Mouse (Mus musculus) stomach, embryonic 14.5 days (tissue): ENCODE measurements around the gene 4930544D05Rik. TPM values are rescaled to one million over a fixed set of nuclear protein-coding genes. Genes with fewer than 3 reads are reported as not detected.

Source experiments
- ATAC-seq: fragments of 200-750 bp; cut with Nextera tagmentation; 2 replicates; pipeline ENCODE4 v1.8.0; 2017; ENCODE audit warnings: low read depth, moderate TSS enrichment; ENCODE audit not compliant: insufficient number of reproducible peaks, insufficient read depth, low FRiP score
- H3K27ac ChIP-seq: fragments of 300-500 bp; sonication (generic); 2 replicates; pipeline ENCODE4 v1.5.1; 2014; ENCODE audit warnings: mild to moderate bottlenecking, low read length, moderate library complexity, mixed read lengths
- H3K27me3 ChIP-seq: fragments of 300-500 bp; sonication (generic); 2 replicates; pipeline ENCODE4 v1.6.1; 2014; ENCODE audit warnings: low read length, control low read depth, mixed read lengths; ENCODE audit not compliant: control insufficient read depth, insufficient read depth
- H3K36me3 ChIP-seq: fragments of 300-500 bp; sonication (generic); 2 replicates; pipeline ENCODE4 v1.6.1; 2014; ENCODE audit warnings: mild to moderate bottlenecking, control low read depth, low read length, moderate library complexity, mixed read lengths; ENCODE audit not compliant: control insufficient read depth, insufficient read depth
- H3K4me1 ChIP-seq: fragments of 300-500 bp; sonication (generic); 2 replicates; pipeline ENCODE4 v1.6.1; 2014; ENCODE audit warnings: low read length, control low read depth, mixed read lengths; ENCODE audit not compliant: control insufficient read depth, insufficient read depth
- H3K4me2 ChIP-seq: fragments of 300-500 bp; sonication (generic); replicated peaks from 2 replicates; pipeline ENCODE4 v1.6.1; 2014; ENCODE audit warnings: low read depth, low read length, control low read depth
- H3K4me3 ChIP-seq: fragments of 300-500 bp; sonication (generic); 2 replicates; pipeline ENCODE4 v1.5.1; 2014; ENCODE audit warnings: low read depth, low read length, control low read depth
- H3K9ac ChIP-seq: fragments of 300-500 bp; sonication (generic); replicated peaks from 2 replicates; pipeline ENCODE4 v1.6.1; 2014; ENCODE audit warnings: low read depth, mild to moderate bottlenecking, control low read depth, low read length, moderate library complexity, mixed read lengths
- H3K9me3 ChIP-seq: fragments of 300-500 bp; sonication (generic); 2 replicates; pipeline ENCODE4 v1.6.1; 2016; ENCODE audit warnings: low read depth, low read length, control low read depth; ENCODE audit not compliant: control insufficient read depth
- WGBS: fragments of 180-500 bp; shearing (Covaris S2); extraction: QIAGEN DNeasy Blood & Tissue Kit; methylation state at CpG from one replicate; pipeline ENCODE4 v1.1.7; 2014; 5-methylcytosine and 5-hydroxymethylcytosine counted together
- polyA plus RNA-seq: library from polyadenylated mRNA; unstranded; fragments of >200 nt; fragmentation: Nextera tagmentation; extraction: Ambion mirVana; gene quantifications from 2 replicates; pipeline ENCODE4 v1.2.1, GENCODE M21; 2014

The 4930544D05Rik gene
- polyA plus RNA-seq, 1 experiment from 2014 or later = not detected

DNA sequence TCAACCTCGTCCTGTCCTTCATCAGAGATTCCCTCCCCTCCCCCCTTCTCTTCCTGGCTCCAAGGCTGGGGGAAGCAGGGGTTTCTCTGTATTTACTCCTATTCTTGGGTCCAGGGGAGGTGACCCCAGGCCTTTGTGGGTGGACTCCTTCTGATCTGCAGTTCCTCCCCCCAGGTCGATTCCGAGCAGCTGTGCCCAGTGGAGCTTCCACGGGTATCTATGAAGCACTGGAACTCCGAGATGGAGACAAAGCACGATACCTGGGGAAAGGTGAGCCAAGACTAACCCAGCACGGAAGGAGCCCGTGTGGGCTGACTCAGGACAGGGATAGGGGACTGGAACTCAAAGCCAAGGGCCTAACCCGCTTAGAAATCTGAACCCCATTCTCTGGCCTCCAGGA is 42.3 kb downstream of the 4930544D05Rik start:
- ATAC-seq = no peak
- Histone ChIP-seq H3K4me3 (no peak overlapping the region), H3K4me1 (peaks cover 14% of the 10 kb centered on the region), H3K27me3 (no peaks in the 10 kb centered on the region), H3K4me2 (no peak overlapping the region), H3K9ac (no peak overlapping the region), H3K27ac (no peak overlapping the region), H3K9me3 (no peaks in the 10 kb centered on the region), H3K36me3 (peaks cover 11% of the 10 kb centered on the region)
- 48% methylated on average over 9 of the region's 9 CpGs for WGBS

DNA sequence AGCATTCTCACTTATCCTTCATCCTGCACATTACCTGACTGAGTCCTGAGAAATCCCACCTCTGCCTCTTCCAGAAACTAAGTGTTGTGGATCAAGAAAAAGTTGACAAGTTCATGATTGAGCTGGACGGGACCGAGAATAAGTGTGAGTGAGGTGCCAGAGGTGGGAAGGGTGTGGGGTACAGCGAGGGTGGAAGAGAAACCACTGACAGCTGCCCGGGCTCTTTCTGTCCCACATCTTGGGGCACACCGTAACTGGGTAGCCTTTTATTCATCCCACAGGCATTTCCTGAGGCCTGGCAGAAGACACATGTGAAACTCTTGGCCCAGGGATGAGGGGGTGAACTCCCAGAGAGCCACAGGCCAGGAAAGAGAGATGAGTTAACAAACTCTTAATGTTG is 42.9 kb downstream of the 4930544D05Rik start:
- H3K9ac ChIP-seq = no peak overlapping the region

DNA sequence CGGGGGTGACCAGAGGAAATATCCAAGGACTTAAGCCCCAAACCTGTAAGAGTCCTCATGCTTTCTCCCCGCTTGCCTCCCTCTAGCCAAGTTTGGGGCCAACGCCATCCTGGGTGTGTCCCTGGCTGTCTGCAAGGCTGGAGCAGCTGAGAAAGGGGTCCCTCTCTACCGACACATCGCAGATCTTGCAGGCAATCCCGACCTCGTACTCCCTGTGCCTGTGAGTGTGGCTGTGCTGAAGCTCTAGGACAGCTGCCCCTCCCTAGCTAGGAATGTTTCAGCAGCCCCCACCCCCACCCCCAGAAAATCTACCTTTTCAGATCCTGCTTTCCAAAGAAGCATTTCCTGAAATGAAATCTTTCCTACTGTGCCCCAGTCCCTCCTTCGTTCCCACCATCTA is 43.3 kb downstream of the 4930544D05Rik start:
- H3K36me3 ChIP-seq = peaks cover 19% of the 10 kb centered on the region
- H3K27me3 ChIP-seq = no peaks in the 10 kb centered on the region
- ATAC-seq = no peak
- H3K4me2 ChIP-seq = no peak overlapping the region
- peaks cover 14% of the 10 kb centered on the region for H3K4me1 ChIP-seq
- no peak overlapping the region for H3K9ac ChIP-seq
- no peak overlapping the region for H3K4me3 ChIP-seq
- H3K27ac ChIP-seq = no peak overlapping the region
- WGBS = 62% methylated on average over 8 of the region's 8 CpGs
- no peaks in the 10 kb centered on the region for H3K9me3 ChIP-seq

More for the DNA sequence above, 42.9 kb downstream of the 4930544D05Rik start:
- Histone ChIP-seq H3K27me3 (no peaks in the 10 kb centered on the region), H3K4me3 (no peak overlapping the region), H3K9me3 (no peaks in the 10 kb centered on the region), H3K36me3 (peaks cover 15% of the 10 kb centered on the region), H3K4me2 (no peak overlapping the region), H3K27ac (no peak overlapping the region), H3K4me1 (peaks cover 14% of the 10 kb centered on the region)
- 77% methylated on average over 5 of the region's 5 CpGs for WGBS
- ATAC-seq = no peak

DNA sequence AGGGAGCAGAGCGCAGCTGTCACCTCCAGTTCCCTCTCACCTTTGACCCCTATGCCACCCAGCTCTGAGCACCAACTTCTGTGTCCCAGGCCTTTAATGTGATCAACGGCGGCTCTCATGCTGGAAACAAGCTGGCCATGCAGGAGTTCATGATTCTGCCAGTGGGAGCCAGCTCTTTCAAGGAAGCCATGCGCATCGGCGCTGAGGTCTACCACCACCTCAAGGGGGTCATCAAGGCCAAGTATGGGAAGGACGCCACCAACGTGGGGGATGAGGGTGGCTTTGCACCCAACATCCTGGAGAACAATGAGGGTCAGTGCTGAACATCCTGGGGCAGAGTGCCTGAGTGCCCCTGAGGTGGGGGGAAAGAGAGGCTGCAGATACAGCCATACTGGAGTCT is 44.9 kb downstream of the 4930544D05Rik start:
- no peak overlapping the region for H3K4me3 ChIP-seq
- H3K36me3 ChIP-seq = peaks cover 35% of the 10 kb centered on the region
- 83% methylated on average over 8 of the region's 8 CpGs for WGBS
- no peak overlapping the region for H3K27ac ChIP-seq
- ATAC-seq = no peak
- H3K9ac ChIP-seq = no peak overlapping the region
- no peaks in the 10 kb centered on the region for H3K27me3 ChIP-seq
- no peaks in the 10 kb centered on the region for H3K9me3 ChIP-seq
- peaks cover 14% of the 10 kb centered on the region for H3K4me1 ChIP-seq
- no peak overlapping the region for H3K4me2 ChIP-seq

DNA sequence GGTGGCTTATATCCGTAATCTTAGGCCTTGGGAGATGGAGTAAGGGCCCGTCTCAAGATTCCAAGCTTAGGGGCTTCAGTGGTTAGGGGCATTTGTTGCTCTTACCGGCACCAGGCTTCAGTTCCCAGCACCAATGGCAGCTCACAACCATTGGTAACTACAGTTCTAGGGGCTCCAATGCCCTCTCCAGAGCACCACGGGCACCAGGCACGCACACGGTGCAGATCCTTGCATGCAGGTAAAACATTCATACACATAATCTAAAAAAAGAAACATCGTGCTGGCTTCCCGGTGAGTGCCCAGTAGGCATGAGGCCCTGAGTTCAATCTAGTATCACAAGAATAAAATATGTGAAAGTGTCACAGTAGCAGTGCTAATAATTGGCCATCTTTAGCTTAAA is 47.5 kb downstream of the 4930544D05Rik start:
- H3K9me3 ChIP-seq = no peaks in the 10 kb centered on the region
- 91% methylated on average over 8 of the region's 8 CpGs for WGBS
- no peak for ATAC-seq

DNA sequence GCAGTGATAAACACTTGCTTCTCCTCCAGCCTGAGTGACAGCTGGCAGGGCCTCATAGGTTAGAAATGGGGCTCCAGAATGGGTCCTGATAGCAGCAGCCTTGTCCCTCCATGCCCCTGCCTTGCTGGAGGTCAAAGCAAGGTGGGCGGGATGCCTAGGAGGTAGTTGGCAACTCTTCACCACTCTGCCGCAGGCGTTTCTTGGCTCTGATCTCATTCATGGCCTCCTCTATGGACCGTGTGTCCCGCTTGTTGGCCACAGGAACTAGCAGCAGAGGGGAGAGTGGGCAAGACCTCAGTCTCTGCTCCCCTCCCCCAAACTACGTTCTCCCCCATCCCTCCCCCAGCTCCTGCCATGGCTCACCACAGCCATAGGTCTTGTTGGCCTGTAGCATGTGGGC is 48.3 kb downstream of the 4930544D05Rik start:
- peaks cover 35% of the 10 kb centered on the region for H3K36me3 ChIP-seq
- no peak overlapping the region for H3K27ac ChIP-seq
- no peak overlapping the region for H3K4me2 ChIP-seq
- no peak overlapping the region for H3K9ac ChIP-seq
- ATAC-seq = no peak
- no peaks in the 10 kb centered on the region for H3K27me3 ChIP-seq
- peaks cover 8% of the 10 kb centered on the region; the same call in 1 of the 2 replicates for H3K4me1 ChIP-seq
- 94% methylated on average over 6 of the region's 6 CpGs for WGBS
- no peaks in the 10 kb centered on the region for H3K9me3 ChIP-seq
- no peak overlapping the region for H3K4me3 ChIP-seq

More for the DNA sequence above, 47.5 kb downstream of the 4930544D05Rik start:
- Histone ChIP-seq H3K9ac (no peak overlapping the region), H3K4me2 (no peak overlapping the region), H3K27me3 (no peaks in the 10 kb centered on the region), H3K4me3 (no peak overlapping the region), H3K4me1 (peaks cover 8% of the 10 kb centered on the region; the same call in 1 of the 2 replicates), H3K27ac (no peak overlapping the region), H3K36me3 (peaks cover 35% of the 10 kb centered on the region)

DNA sequence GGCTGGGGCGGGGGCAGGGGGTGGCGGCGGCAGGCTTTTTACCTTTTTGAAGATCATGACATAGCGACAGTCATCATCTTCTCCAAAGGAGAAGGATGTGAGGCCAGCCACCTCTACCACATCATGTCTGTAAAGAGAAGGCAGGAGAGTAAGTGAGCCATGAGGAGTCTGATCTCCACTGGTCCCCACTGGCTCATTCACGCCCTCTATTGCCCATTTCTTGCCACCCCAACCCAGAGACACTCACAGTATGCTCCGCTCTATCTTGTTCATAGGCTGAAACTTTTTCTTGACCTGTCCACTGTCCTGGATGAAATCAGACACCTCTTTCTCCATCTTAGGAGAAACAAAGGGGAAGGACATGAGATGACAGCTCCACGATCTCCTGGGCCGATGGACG is 49.1 kb downstream of the 4930544D05Rik start:
- Histone ChIP-seq H3K9me3 (no peaks in the 10 kb centered on the region), H3K27ac (no peak overlapping the region), H3K4me2 (no peak overlapping the region), H3K9ac (no peak overlapping the region), H3K36me3 (peaks cover 35% of the 10 kb centered on the region), H3K4me1 (peaks cover 8% of the 10 kb centered on the region; the same call in 1 of the 2 replicates), H3K4me3 (no peak overlapping the region), H3K27me3 (no peaks in the 10 kb centered on the region)
- 90% methylated on average over 9 of the region's 9 CpGs for WGBS
- no peak for ATAC-seq

Other genes starting within 250 kb of the 4930544D05Rik start
- 31.6 and 34.4 TPM in 2 replicates for gene Pelp1, start 205.8 kb upstream of the 4930544D05Rik start, polyA plus RNA-seq
- 15.9 and 17.2 TPM in 2 replicates for gene Arrb2, start 183.2 kb upstream of the 4930544D05Rik start, polyA plus RNA-seq
- 48.6 and 49.8 TPM in 2 replicates for gene Med11, start 163.9 kb upstream of the 4930544D05Rik start, polyA plus RNA-seq
- 0.39 and 0.50 TPM in 2 replicates for gene Zmynd15, start 156.4 kb upstream of the 4930544D05Rik start, polyA plus RNA-seq
- gene Cxcl16, start 155.9 kb upstream of the 4930544D05Rik start, polyA plus RNA-seq = 7.8 and 8.6 TPM in 2 replicates
- 38.6 and 45.2 TPM in 2 replicates for gene Tm4sf5, start 110.6 kb upstream of the 4930544D05Rik start, polyA plus RNA-seq
- 0.39 TPM in 1 of 2 replicates, not detected in the other for gene Vmo1, start 101.2 kb upstream of the 4930544D05Rik start, polyA plus RNA-seq
- gene Gltpd2, start 96.7 kb upstream of the 4930544D05Rik start, polyA plus RNA-seq = 0.43 and 0.81 TPM in 2 replicates
- gene Psmb6, start 90.5 kb upstream of the 4930544D05Rik start, polyA plus RNA-seq = 709 and 761 TPM in 2 replicates
- gene Gm40193, start 82.9 kb upstream of the 4930544D05Rik start, polyA plus RNA-seq = not detected in 2 replicates
- gene Pld2, start 75.8 kb upstream of the 4930544D05Rik start, polyA plus RNA-seq = 11.6 and 13.0 TPM in 2 replicates
- 23.0 and 23.9 TPM in 2 replicates for gene Mink1, start 53.0 kb upstream of the 4930544D05Rik start, polyA plus RNA-seq
- gene Chrne, start 3.4 kb downstream of the 4930544D05Rik start, polyA plus RNA-seq = not detected in 2 replicates
- 0.21 and 0.22 TPM in 2 replicates for gene Gp1ba, start 23.3 kb downstream of the 4930544D05Rik start, polyA plus RNA-seq
- gene Rnf167, start 31.4 kb downstream of the 4930544D05Rik start, polyA plus RNA-seq = 118 and 120 TPM in 2 replicates
- 151 and 157 TPM in 2 replicates for gene Slc25a11, start 31.6 kb downstream of the 4930544D05Rik start, polyA plus RNA-seq
- gene Pfn1, start 38.8 kb downstream of the 4930544D05Rik start, polyA plus RNA-seq = 2,006 and 2,065 TPM in 2 replicates
- 12.3 and 14.5 TPM in 2 replicates for gene Eno3, start 41.4 kb downstream of the 4930544D05Rik start, polyA plus RNA-seq
- gene Spag7, start 53.6 kb downstream of the 4930544D05Rik start, polyA plus RNA-seq = 147 and 170 TPM in 2 replicates
- 16.1 and 19.2 TPM in 2 replicates for gene Camta2, start 72.3 kb downstream of the 4930544D05Rik start, polyA plus RNA-seq
- gene Inca1, start 84.3 kb downstream of the 4930544D05Rik start, polyA plus RNA-seq = 1.0 and 1.9 TPM in 2 replicates
- gene Kif1c, start 84.7 kb downstream of the 4930544D05Rik start, polyA plus RNA-seq = 9.0 and 11.8 TPM in 2 replicates
- 4.5 and 7.0 TPM in 2 replicates for gene Zfp3, start 148.4 kb downstream of the 4930544D05Rik start, polyA plus RNA-seq
- 0.59 and 0.87 TPM in 2 replicates for gene Scimp, start 196.7 kb downstream of the 4930544D05Rik start, polyA plus RNA-seq
- gene Rabep1, start 228.9 kb downstream of the 4930544D05Rik start, polyA plus RNA-seq = 32.5 and 33.1 TPM in 2 replicates